Mouse (Mus musculus): ENCODE measurements around the gene Gnpat. TPM values are rescaled to one million over a fixed set of nuclear protein-coding genes. Genes with fewer than 3 reads are reported as not detected.
A peak's percentile ranks its signal among the peaks of the same experiment; 100 is the strongest.
"Not testable (repeated sequence)": the region's sequence is repeated elsewhere in the genome, so short reads cannot be mapped to it uniquely, and the experiment has no call there.

Gene Gnpat
- polyA plus RNA-seq, 1 experiment from 2014 or later, result 114 TPM

DNA sequence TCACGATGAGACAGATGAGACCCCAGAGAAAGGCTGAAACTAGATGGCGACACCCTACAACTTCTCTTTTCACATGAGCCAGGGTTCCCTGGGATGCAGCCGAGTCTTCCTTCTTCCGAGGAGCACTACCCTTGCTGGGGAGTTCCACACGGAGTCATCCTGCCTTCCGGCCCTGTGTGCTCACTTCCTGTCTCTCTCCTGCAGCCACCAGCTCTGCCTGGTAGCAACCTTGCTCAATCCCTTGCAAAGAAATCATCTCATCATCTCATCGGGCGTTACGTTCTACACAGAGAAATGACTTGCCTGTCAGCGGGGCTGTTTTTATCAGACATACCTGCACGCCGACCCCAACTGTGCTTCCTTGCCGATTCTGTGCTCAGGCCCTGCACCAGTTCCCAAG, 32.8 kb upstream of the Gnpat start:
- no peaks in the 10 kb centered on the region for H3K36me3 ChIP-seq
- no peak overlapping the region for H3K27ac ChIP-seq
- ATAC-seq (replicated peaks; ENCODE audit: low FRiP score), result no peak
- H3K4me1 ChIP-seq, result peaks cover 32% of the 10 kb centered on the region
- no peak overlapping the region for H3K4me3 ChIP-seq (replicated peaks)
- H3K27me3 ChIP-seq, result peaks cover 6% of the 10 kb centered on the region; the same call in 1 of the 2 replicates
- H3K4me2 ChIP-seq, result no peak overlapping the region
- no peaks in the 10 kb centered on the region for H3K9me3 ChIP-seq (replicated peaks)
- no peak overlapping the region for H3K9ac ChIP-seq
- 70% methylated on average over 13 of the region's 13 CpGs for WGBS

DNA sequence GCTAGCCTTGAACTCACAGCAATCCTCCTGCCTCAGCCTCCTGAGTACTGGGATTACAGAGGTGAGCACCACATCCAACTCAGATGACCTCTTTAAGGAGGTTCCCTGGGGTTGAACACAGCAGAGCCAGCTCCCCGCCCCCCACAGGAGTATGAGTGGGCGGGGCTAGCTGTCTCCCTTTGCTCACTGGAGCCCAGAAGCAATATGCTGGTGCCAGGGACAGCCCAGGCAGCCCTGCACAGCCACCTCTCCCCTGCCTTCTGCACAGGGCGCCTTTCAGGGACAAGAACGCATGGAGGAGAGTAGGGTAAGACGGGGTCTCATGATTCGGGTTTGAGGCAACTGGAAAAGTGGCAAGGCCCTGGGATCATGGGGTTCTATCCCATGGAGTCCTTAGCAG, 31.3 kb upstream of the Gnpat start:
- ATAC-seq (replicated peaks; ENCODE audit: low FRiP score), result no peak
- H3K9me3 ChIP-seq (replicated peaks), result no peaks in the 10 kb centered on the region
- no peak overlapping the region for H3K4me2 ChIP-seq

DNA sequence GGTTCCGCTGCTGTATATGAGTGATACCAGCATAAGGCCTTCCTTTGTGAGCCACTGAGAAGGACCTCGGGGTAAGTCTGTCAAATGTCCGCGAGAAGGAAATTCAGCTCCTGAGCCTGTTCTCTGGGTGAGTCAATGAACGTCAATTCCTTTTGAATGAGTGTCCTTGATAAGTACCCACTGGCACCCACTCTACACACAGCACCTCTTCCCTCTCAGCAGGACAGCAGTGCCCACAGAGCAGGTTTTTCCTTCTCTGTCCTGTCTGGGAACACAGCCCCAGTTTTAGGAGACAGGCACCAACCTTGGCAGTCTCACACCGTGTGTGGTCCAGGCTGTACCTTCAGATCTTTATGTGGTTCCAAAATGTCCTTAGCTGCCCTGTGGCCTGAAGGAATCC, 30.9 kb upstream of the Gnpat start:
- H3K36me3 ChIP-seq, result no peaks in the 10 kb centered on the region
- no peaks in the 10 kb centered on the region for H3K9me3 ChIP-seq (replicated peaks)
- no peak overlapping the region for H3K9ac ChIP-seq
- no peak overlapping the region for H3K27ac ChIP-seq
- no peak for ATAC-seq (replicated peaks; ENCODE audit: low FRiP score)
- H3K4me3 ChIP-seq (replicated peaks), result no peak overlapping the region
- peaks cover 6% of the 10 kb centered on the region; the same call in 1 of the 2 replicates for H3K27me3 ChIP-seq
- WGBS, result 89% methylated on average over 6 of the region's 6 CpGs
- H3K4me1 ChIP-seq, result peaks cover 20% of the 10 kb centered on the region
- H3K4me2 ChIP-seq, result no peak overlapping the region

More for the DNA sequence above, 31.3 kb upstream of the Gnpat start:
- H3K36me3 ChIP-seq, result no peaks in the 10 kb centered on the region
- no peak overlapping the region for H3K4me3 ChIP-seq (replicated peaks)
- H3K27me3 ChIP-seq, result peaks cover 6% of the 10 kb centered on the region; the same call in 1 of the 2 replicates
- H3K27ac ChIP-seq, result no peak overlapping the region
- no peak overlapping the region for H3K9ac ChIP-seq
- peaks cover 24% of the 10 kb centered on the region for H3K4me1 ChIP-seq
- 80% methylated on average over 6 of the region's 6 CpGs for WGBS

DNA sequence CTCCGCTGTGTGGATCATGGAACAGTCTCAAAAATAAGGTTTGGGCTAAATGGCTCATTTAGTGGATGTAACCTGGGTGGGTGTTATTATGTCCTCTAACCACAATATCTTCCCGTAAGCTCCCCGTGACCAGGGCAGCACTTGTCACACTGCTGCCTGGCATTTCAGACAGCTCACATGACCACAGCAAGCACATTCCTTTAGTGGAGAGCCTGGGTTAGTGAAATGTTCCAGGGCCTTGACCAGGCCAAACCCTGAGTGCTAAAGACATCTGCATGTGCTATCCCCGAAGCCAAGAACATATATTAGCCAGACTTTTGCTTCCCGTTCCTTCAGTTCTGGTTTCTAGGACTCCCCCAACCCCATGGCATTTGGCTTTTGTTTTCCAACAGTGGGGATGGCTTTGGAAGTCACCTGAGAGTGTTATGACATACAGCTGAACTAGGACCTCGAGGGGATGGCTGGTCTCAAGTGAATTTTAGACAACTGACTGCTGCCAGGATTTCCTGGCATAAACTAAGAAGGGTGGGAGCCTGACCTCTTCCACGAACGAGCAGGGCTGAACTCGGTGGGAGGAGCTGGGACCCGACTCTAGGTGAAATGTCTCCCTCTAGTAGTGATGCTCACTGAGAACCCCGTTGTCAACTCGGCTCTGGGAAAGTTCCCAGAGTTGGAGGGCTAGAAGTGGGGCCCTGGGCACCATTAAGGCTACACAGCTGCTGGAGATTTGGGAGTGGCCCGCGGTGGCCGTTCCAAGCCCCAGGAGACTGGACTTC, 29.2 kb upstream of the Gnpat start:
- ATAC-seq (replicated peaks; ENCODE audit: low FRiP score), result no peak
- peaks cover 15% of the 10 kb centered on the region for H3K36me3 ChIP-seq
- peaks cover 4% of the 10 kb centered on the region; the same call in 1 of the 2 replicates for H3K27me3 ChIP-seq
- peak overlapping the region; percentile 43 for H3K4me2 ChIP-seq
- H3K9me3 ChIP-seq (replicated peaks), result no peaks in the 10 kb centered on the region
- H3K4me3 ChIP-seq (replicated peaks), result 0 out of 2 replicates have a peak overlapping the region, but pooled peaks have one; percentile 4
- peak overlapping the region; percentile 7; the same call in 1 of the 2 replicates for H3K9ac ChIP-seq
- H3K4me1 ChIP-seq, result peaks cover 16% of the 10 kb centered on the region
- H3K27ac ChIP-seq, result peak overlapping the region; percentile 64
- WGBS, result 29% methylated on average over 15 of the region's 15 CpGs

DNA sequence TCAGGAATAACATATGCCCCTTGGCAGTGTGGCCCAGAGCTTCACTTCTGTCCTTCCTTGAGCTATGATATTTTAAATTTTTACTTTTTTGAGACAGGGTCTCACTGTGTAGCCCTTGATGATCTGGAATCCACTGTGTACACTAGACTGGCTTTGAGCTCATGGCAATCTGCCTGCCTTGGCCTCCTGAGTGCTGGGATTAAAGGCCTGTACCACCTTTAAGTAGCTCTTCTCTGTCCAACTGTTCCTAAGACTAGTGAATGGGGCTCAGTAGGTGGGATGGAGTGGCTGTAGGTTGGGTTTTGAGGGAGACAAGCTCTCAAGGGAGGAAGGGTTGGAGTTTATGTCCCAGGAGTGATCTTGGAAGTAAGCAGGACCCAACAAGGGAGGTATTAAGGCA, 27.0 kb upstream of the Gnpat start:
- no peak overlapping the region for H3K9ac ChIP-seq
- ATAC-seq (replicated peaks; ENCODE audit: low FRiP score), result no peak
- H3K36me3 ChIP-seq, result peaks cover 37% of the 10 kb centered on the region
- no peaks in the 10 kb centered on the region for H3K9me3 ChIP-seq (replicated peaks)
- peaks cover 16% of the 10 kb centered on the region for H3K4me1 ChIP-seq
- H3K4me3 ChIP-seq (replicated peaks), result no peak overlapping the region
- H3K27me3 ChIP-seq, result no peaks in the 10 kb centered on the region
- H3K27ac ChIP-seq, result no peak overlapping the region
- no peak overlapping the region for H3K4me2 ChIP-seq

DNA sequence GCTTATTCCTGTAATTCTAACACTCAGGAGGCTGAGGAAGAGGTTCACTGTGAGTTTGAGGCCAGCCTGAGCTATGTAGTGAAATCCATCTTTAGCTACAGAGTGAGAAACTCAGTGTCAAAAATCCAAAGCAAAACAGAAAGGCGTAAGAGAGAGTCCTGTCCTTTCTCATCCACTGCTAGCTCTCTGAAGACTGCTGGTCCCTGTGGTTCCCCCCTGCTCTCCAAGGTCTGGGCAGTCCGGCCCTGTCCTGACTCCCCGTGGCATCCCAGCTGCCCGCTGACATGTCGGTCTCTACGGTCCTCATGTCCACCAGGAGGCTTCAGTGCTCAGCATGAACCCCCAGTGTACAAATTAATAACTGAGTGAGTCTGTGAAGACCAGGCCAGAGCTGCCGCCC, 26.6 kb upstream of the Gnpat start:
- Histone ChIP-seq H3K9me3 (replicated peaks) (no peaks in the 10 kb centered on the region), H3K4me3 (replicated peaks) (no peak overlapping the region), H3K9ac (no peak overlapping the region), H3K4me1 (peaks cover 16% of the 10 kb centered on the region), H3K4me2 (no peak overlapping the region), H3K36me3 (peaks cover 42% of the 10 kb centered on the region), H3K27me3 (no peaks in the 10 kb centered on the region), H3K27ac (no peak overlapping the region)
- WGBS, result 91% methylated on average over 7 of the region's 7 CpGs
- ATAC-seq (replicated peaks; ENCODE audit: low FRiP score), result no peak

DNA sequence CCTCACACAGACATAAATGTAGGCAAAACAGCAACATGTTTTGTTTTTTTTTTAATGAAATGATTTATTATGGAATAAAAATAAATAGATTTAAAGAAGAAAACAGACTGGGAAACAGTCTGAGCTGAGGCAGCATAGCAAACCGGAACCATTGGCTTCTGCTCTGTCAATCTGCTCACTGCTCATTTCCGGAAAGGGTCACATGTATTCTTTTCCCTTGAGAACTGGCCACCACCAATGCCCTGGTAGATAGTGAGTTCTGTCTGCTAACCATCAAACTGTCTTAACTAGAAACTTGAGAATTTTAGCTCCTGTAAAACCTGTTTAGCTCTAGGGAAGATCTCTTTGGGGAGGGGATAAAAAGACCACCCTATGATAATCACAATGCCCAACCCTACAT, 25.9 kb upstream of the Gnpat start:
- no peaks in the 10 kb centered on the region for H3K9me3 ChIP-seq (replicated peaks)
- no peak for ATAC-seq (replicated peaks; ENCODE audit: low FRiP score)
- WGBS, result 83% methylated on average over 2 of the region's 2 CpGs

DNA sequence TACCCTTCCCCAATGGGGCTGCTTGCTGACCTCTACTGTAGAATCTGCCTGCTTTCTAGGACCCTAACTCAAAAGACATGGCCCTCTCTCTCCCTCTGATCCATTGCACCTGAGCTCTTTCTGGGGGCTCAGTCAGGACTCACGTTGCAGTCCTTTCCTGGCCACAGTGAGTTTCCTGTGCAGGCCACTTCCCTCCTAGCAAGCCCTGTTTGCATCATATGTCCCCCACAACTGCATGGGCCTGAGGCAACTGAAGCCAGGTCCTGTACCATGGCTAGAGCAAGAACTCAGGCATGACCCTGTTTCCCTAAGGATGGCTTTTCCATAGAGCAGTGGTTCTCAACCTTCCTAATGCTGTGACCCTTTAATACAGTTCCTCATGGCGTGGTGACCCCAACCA, 24.9 kb upstream of the Gnpat start:
- H3K4me2 ChIP-seq, result no peak overlapping the region
- H3K9ac ChIP-seq, result no peak overlapping the region
- peaks cover 16% of the 10 kb centered on the region for H3K4me1 ChIP-seq
- H3K27me3 ChIP-seq, result no peaks in the 10 kb centered on the region
- H3K36me3 ChIP-seq, result peaks cover 53% of the 10 kb centered on the region
- H3K4me3 ChIP-seq (replicated peaks), result no peak overlapping the region
- 77% methylated on average over 2 of the region's 2 CpGs for WGBS
- no peaks in the 10 kb centered on the region for H3K9me3 ChIP-seq (replicated peaks)
- ATAC-seq (replicated peaks; ENCODE audit: low FRiP score), result no peak
- no peak overlapping the region for H3K27ac ChIP-seq

More for the DNA sequence above, 25.9 kb upstream of the Gnpat start:
- Histone ChIP-seq H3K9ac (no peak overlapping the region), H3K36me3 (peaks cover 48% of the 10 kb centered on the region), H3K4me1 (peaks cover 16% of the 10 kb centered on the region), H3K27me3 (no peaks in the 10 kb centered on the region), H3K27ac (no peak overlapping the region), H3K4me2 (no peak overlapping the region), H3K4me3 (replicated peaks) (no peak overlapping the region)

DNA sequence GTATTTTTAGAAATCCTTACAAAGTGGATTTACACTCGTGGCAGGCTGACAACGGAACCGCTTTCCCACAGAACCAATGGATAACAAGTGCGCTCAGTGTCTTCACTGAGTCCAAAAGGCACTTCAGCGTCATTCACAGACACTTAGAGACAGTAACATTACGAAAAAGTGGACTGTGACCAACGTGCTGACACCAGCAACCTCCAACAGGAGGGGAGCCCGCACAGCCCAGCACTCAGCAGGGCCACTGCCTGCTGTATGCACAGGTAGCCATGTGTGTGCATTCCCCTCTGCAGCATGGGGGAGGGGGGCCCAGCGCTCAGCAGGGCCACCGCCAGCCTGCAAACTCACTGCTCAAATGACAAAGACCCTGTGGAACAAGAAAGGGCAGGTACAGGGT, 23.5 kb upstream of the Gnpat start:
- Histone ChIP-seq H3K4me3 (replicated peaks) (no peak overlapping the region), H3K4me2 (no peak overlapping the region), H3K9me3 (replicated peaks) (no peaks in the 10 kb centered on the region), H3K27me3 (no peaks in the 10 kb centered on the region), H3K36me3 (peaks cover 57% of the 10 kb centered on the region), H3K27ac (no peak overlapping the region), H3K4me1 (peaks cover 5% of the 10 kb centered on the region; the same call in 1 of the 2 replicates), H3K9ac (no peak overlapping the region)
- WGBS, result 93% methylated on average over 10 of the region's 10 CpGs
- ATAC-seq (replicated peaks; ENCODE audit: low FRiP score), result no peak

DNA sequence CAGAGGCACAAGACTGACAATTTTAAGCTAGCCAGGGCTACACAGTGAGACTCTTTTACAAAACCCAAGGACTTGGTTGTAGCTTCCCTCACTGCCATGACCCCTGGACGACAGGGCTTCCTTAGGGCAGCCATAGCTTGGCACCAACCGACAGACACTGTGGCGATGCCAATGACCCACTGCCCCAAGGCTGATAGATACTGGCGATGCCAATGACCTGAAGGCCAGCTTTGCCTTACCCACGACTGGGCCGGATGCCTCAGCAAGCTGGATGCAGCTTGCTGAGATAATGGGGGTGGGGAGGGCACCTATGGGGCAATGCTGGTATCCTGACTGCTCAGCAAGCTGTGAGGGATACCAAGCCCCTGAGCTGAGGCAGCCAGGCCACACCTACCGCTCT, 21.9 kb upstream of the Gnpat start:
- peaks cover 63% of the 10 kb centered on the region for H3K36me3 ChIP-seq
- H3K4me3 ChIP-seq (replicated peaks), result no peak overlapping the region
- 91% methylated on average over 7 of the region's 7 CpGs for WGBS
- H3K9ac ChIP-seq, result no peak overlapping the region
- ATAC-seq (replicated peaks; ENCODE audit: low FRiP score), result no peak
- H3K27ac ChIP-seq, result no peak overlapping the region
- H3K27me3 ChIP-seq, result no peaks in the 10 kb centered on the region
- 0 out of 2 replicates have a peak, but pooled peaks cover 8% of the 10 kb centered on the region for H3K4me1 ChIP-seq
- no peaks in the 10 kb centered on the region for H3K9me3 ChIP-seq (replicated peaks)
- H3K4me2 ChIP-seq, result no peak overlapping the region

DNA sequence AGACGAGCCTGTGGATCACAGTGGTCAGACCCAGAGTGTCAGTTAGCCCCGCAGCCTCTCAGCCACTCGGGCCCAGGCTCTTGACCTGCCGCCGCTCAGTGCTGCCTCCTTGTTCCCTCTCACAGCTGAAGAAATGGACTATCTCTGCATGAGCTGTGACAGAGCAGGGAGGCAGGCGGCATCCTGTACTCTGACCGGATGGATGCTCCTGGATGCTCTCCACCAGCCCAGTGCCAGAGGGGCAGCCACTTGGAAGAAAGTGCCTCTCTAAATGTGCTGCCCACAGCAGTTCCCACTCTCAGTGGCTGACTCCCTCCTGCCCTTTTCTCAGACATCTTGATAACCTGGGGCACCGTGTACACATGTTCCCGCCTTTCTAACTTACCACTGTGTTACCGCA, 21.1 kb upstream of the Gnpat start:
- no peak overlapping the region for H3K4me2 ChIP-seq
- no peaks in the 10 kb centered on the region for H3K9me3 ChIP-seq (replicated peaks)
- peaks cover 63% of the 10 kb centered on the region for H3K36me3 ChIP-seq
- H3K27me3 ChIP-seq, result no peaks in the 10 kb centered on the region
- no peak for ATAC-seq (replicated peaks; ENCODE audit: low FRiP score)
- 93% methylated on average over 10 of the region's 10 CpGs for WGBS
- no peak overlapping the region for H3K4me3 ChIP-seq (replicated peaks)
- H3K27ac ChIP-seq, result no peak overlapping the region
- H3K4me1 ChIP-seq, result 0 out of 2 replicates have a peak, but pooled peaks cover 8% of the 10 kb centered on the region
- no peak overlapping the region for H3K9ac ChIP-seq

DNA sequence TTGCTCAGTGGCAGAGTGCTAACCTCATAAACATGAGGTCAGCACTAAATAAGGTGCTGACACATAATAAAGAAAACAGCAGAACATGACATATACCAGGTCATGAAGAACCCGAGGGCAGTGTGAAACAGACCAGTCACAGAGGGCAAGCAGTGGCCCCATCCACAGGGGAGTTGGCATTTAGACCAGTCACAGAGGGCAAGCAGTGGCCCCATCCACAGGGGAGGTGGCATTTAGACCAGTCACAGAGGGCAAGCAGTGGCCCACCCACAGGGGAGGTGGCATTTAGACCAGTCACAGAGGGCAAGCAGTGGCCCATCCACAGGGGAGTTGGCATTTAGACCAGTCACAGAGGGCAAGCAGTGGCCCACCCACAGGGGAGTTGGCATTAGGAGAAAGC, 19.9 kb upstream of the Gnpat start:
- H3K9ac ChIP-seq; H3K27ac ChIP-seq; H3K9me3 ChIP-seq (replicated peaks); ATAC-seq (replicated peaks; ENCODE audit: low FRiP score); H3K4me3 ChIP-seq (replicated peaks); H3K4me2 ChIP-seq; H3K4me1 ChIP-seq; H3K27me3 ChIP-seq: not testable (repeated sequence)
- 46% methylated on average over 1 of the region's 1 CpGs for WGBS
- H3K36me3 ChIP-seq, result peaks cover 55% of the 10 kb centered on the region

DNA sequence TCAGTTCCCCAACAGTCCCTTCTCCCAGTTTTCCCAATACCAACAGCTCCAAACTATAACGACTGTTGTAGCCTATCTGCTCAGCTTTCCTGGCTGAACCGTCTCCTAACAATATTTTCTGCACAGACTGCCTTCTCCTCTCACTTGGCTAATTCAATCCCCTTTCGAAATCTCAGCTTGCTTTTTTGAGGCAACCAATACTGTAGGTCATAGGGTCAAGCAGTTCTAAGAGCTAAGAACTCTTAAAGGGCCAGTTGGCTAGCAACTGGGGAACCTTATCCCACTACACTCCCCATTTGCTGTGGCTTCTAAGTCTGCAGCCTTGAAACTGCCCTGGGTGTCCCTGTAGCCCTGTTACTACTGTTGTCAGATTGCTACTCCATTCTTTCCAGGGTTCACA, 17.7 kb upstream of the Gnpat start:
- no peak overlapping the region for H3K4me3 ChIP-seq (replicated peaks)

More for the DNA sequence above, 17.7 kb upstream of the Gnpat start:
- no peaks in the 10 kb centered on the region for H3K9me3 ChIP-seq (replicated peaks)
- 0 out of 2 replicates have a peak, but pooled peaks cover 8% of the 10 kb centered on the region for H3K4me1 ChIP-seq
- no peak overlapping the region for H3K4me2 ChIP-seq
- no peak for ATAC-seq (replicated peaks; ENCODE audit: low FRiP score)
- 44% methylated on average over 3 of the region's 3 CpGs for WGBS
- H3K9ac ChIP-seq, result no peak overlapping the region
- no peak overlapping the region for H3K27ac ChIP-seq
- no peaks in the 10 kb centered on the region for H3K27me3 ChIP-seq
- H3K36me3 ChIP-seq, result peaks cover 33% of the 10 kb centered on the region
